Mouse (Mus musculus) small intestine, adult 2 months (tissue): ENCODE measurements around the gene Uchl3. TPM values are rescaled to one million over a fixed set of nuclear protein-coding genes. Genes with fewer than 3 reads are reported as not detected.

ENCODE experiments used
- H3K27ac ChIP-seq: fragments of 200-500 bp; 2 replicates; pipeline ENCODE4 v1.5.1; 2012; ENCODE audit warnings: low read depth, low read length, control low read depth, inconsistent platforms; ENCODE audit not compliant: insufficient read depth
- H3K27me3 ChIP-seq: fragments of 200-500 bp; 2 replicates; pipeline ENCODE4 v1.6.1; 2012; ENCODE audit warnings: mild to moderate bottlenecking, moderate library complexity, low read length, inconsistent platforms; ENCODE audit not compliant: control insufficient read depth, insufficient read depth
- H3K36me3 ChIP-seq: fragments of 200-500 bp; 2 replicates; pipeline ENCODE4 v1.6.1; 2012; ENCODE audit warnings: mild to moderate bottlenecking, low read length, control low read depth, inconsistent platforms; ENCODE audit not compliant: control insufficient read depth, insufficient read depth
- H3K4me1 ChIP-seq: fragments of 200-500 bp; 2 replicates; pipeline ENCODE4 v1.6.1; 2012; ENCODE audit warnings: low read length, inconsistent platforms, mixed read lengths; ENCODE audit not compliant: control insufficient read depth, insufficient read depth, insufficient read length
- H3K4me3 ChIP-seq: fragments of 200-500 bp; 2 replicates; pipeline ENCODE4 v1.5.1; 2012; ENCODE audit warnings: low read depth, mild to moderate bottlenecking, control low read depth, inconsistent platforms, low read length, moderate library complexity
- CTCF ChIP-seq: fragments of 200-500 bp; IDR thresholded peaks from 2 replicates; pipeline ENCODE4 v1.5.1; 2012; ENCODE audit warnings: low read depth, mild to moderate bottlenecking, control low read depth, inconsistent platforms, low read length, moderate library complexity, mixed read lengths; ENCODE audit not compliant: insufficient replicate concordance, insufficient read length; ENCODE audit errors: extremely low read depth
- POLR2A ChIP-seq: fragments of 200-500 bp; IDR thresholded peaks from 2 replicates; pipeline ENCODE4 v1.6.1; 2012; ENCODE audit warnings: low read depth, mild to moderate bottlenecking, control low read depth, inconsistent platforms, low read length, moderate library complexity
- WGBS: fragments of 180-500 bp; shearing (Covaris S2); methylation state at CpG from one replicate; pipeline ENCODE4 v1.1.7; 2018; 5-methylcytosine and 5-hydroxymethylcytosine counted together
- polyA plus RNA-seq: library from polyadenylated mRNA; depleted of rRNA; stranded (reverse); fragments of >200 nt; gene quantifications from 2 replicates; pipeline ENCODE4 v1.2.3, GENCODE M21; 2012

The Uchl3 gene
- polyA plus RNA-seq, 1 experiment: 10.1 TPM

- Histone ChIP-seq H3K27me3 (no peaks in the 10 kb centered on the region), H3K4me3 (no peak overlapping the region), H3K36me3 (no peaks in the 10 kb centered on the region), H3K4me1 (no peaks in the 10 kb centered on the region), H3K27ac (no peak overlapping the region)
- no peak for TF ChIP-seq CTCF
- TF ChIP-seq POLR2A: no peak
- 63% methylated on average over 4 of the region's 4 CpGs for WGBS
These were observed 3.2 kb upstream of the Uchl3 start for GRCm38 (mm10) chr14:101650551-101650950.

- Histone ChIP-seq H3K4me1 (no peaks in the 10 kb centered on the region), H3K4me3 (no peak overlapping the region), H3K27ac (no peak overlapping the region), H3K27me3 (no peaks in the 10 kb centered on the region), H3K36me3 (no peaks in the 10 kb centered on the region)
- 64% methylated on average over 6 of the region's 6 CpGs for WGBS
- no peak for TF ChIP-seq CTCF
- no peak for TF ChIP-seq POLR2A
These were observed 1.2 kb upstream of the Uchl3 start for GRCm38 (mm10) chr14:101652571-101652970.

GRCm38 (mm10) chr14:101654526-101654909, 751 bp downstream of the Uchl3 start:
- Histone ChIP-seq H3K4me3 (peak overlapping the region; percentile 88), H3K4me1 (no peaks in the 10 kb centered on the region), H3K27me3 (no peaks in the 10 kb centered on the region), H3K27ac (no peak overlapping the region), H3K36me3 (no peaks in the 10 kb centered on the region)
- TF ChIP-seq CTCF: no peak
- TF ChIP-seq POLR2A: no peak
- WGBS: 2% methylated on average over 10 of the region's 10 CpGs

- Histone ChIP-seq H3K4me1 (no peaks in the 10 kb centered on the region), H3K27me3 (no peaks in the 10 kb centered on the region), H3K27ac (no peak overlapping the region), H3K4me3 (no peak overlapping the region), H3K36me3 (peaks cover 4% of the 10 kb centered on the region; the same call in 1 of the 2 replicates)
- 82% methylated on average over 10 of the region's 10 CpGs for WGBS
- TF ChIP-seq POLR2A (no peak), CTCF (no peak)
These were observed 2.5 kb downstream of the Uchl3 start for GRCm38 (mm10) chr14:101656307-101656706.

DNA sequence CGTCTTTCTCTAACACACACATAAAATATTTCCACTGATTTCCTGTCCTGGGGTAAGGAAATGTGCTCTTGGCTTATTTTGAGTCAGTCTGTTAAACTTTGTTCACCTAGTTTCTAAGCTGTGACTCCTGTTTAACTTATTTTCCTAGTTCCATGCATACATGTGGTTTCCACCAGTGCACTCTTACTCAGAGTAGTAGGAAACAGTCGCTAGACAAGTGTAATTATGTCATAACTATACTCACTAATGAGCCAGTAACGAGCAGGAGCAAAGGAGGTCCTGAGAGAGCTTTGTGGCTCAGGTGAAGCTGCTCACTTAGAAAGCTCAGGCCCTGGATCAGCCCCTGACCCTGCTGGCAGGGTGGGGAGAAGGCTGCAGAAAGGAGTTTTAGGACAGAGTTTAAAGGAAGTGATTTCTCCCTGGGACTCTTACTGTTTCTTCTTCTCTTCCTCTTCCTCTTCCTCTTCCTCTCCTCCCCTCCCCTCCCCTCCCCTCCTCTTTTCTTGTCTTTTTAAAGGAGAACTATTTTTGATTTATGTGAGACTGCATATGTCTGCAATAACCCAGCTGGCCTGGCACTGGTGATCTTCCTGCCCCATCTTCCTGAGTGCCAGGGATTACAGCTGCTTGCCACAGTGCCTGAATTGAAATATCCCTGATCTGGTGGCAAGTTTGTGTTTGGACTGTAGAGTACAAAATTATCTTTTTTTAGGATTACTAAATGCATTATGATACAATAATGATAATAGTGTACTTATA, 8.1 kb downstream of the Uchl3 start:
- H3K27ac ChIP-seq: no peak overlapping the region
- no peaks in the 10 kb centered on the region for H3K4me1 ChIP-seq
- peaks cover 6% of the 10 kb centered on the region for H3K36me3 ChIP-seq
- no peak overlapping the region for H3K4me3 ChIP-seq
- 60% methylated on average over 3 of the region's 3 CpGs for whole genome bisulfite sequencing
- no peak for TF ChIP-seq CTCF
- TF ChIP-seq POLR2A: no peak
- no peaks in the 10 kb centered on the region for H3K27me3 ChIP-seq

DNA sequence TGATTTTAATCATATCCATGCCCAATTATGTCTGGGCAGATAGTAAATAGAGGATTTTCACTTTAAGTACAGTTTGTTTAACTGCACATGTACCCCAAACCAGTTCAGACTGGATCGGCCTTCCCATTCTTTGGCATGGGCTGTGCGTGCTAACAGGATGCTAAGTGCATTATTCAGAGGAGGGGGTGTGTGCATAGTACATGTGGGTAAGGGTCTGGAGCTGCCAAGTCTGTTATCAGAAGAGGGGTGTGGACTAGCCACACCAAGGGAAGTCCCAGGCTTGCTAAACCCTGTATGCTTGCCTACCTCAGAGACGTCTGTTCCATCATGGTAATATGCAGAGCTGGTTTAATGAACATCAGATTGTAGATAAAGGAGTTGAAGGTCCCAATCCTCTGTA, 10.5 kb downstream of the Uchl3 start:
- H3K27ac ChIP-seq: no peak overlapping the region
- TF ChIP-seq POLR2A (no peak), CTCF (no peak)
- H3K27me3 ChIP-seq: no peaks in the 10 kb centered on the region
- no peak overlapping the region for H3K4me3 ChIP-seq
- no peaks in the 10 kb centered on the region for H3K4me1 ChIP-seq
- WGBS: 77% methylated on average over 3 of the region's 3 CpGs
- peaks cover 13% of the 10 kb centered on the region for H3K36me3 ChIP-seq

- H3K27ac ChIP-seq: no peak overlapping the region
- H3K27me3 ChIP-seq: no peaks in the 10 kb centered on the region
- no peaks in the 10 kb centered on the region for H3K4me1 ChIP-seq
- WGBS: 82% methylated on average over 7 of the region's 7 CpGs
- TF ChIP-seq CTCF (no peak), POLR2A (no peak)
- H3K36me3 ChIP-seq: peaks cover 12% of the 10 kb centered on the region
- H3K4me3 ChIP-seq: no peak overlapping the region
These were observed 12.3 kb downstream of the Uchl3 start for GRCm38 (mm10) chr14:101666056-101666455.
